22 mouse cellular contexts compared by ENCODE assay signal in the genomic region with DNA sequence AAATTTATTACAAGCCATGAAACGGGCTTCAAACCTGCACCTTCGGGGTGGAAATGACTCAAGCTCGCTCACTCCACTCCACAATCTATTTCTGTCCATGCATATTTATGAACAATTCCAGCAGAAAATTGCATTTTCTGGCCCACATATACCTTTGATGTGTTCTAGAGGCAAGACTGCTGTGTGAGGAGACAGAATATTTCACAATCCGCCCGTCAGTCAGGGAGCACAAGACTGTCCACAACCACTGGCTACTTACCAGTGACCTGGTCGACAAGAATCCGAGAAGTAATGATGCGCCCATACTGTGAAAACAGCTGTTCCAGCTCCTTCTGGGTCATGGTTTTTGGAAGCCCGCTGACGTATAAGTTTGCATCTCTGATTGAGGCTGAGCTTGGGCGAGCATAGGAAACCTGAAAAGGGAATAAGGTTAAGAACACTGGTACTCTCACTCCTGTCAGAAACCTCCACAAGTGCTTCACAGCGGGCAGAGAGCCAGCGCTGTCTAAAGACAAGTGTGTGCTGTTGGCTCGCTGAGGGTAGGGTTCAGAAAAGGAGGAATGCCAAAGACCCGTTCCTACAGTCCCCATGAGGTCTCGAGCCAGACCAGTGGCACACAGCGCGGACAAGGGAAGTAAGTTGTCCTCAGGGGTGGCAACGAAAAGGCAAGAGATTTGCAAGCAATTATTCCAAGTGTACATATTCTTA.
DNase-seq lines count a peak whose midpoint lies in the region; ATAC-seq and TF ChIP-seq lines count a peak whose summit lies in the region.
"Had no signal": no experiment of that assay in that cellular context is flagged by ENCODE, and none has a peak within 500 bp of the region (broad histone marks: within the 10 kb centered on the region; RNA-seq: fewer than 3 reads in every experiment).

No protein-coding gene starts in this region.

- no peaks in the 10 kb centered on the region; the same call in 1 of the 2 replicates for H3K4me1 ChIP-seq in hindbrain, embryonic 13.5 days (replicated peaks)
- H3K4me1 ChIP-seq in hindbrain, embryonic 10.5 days (replicated peaks) = no peaks in the 10 kb centered on the region
- no peaks in the 10 kb centered on the region; the same call in 1 of the 2 replicates for H3K4me1 ChIP-seq in lung, embryonic 16.5 days (replicated peaks; ENCODE audit: control insufficient read depth, insufficient read depth, low read length)
- H3K4me1 ChIP-seq in lung, adult 2 months (ENCODE audit: control insufficient read depth, insufficient read depth, low read length) = no peaks in the 10 kb centered on the region
- H3K4me1 ChIP-seq in neural tube, embryonic 14.5 days (ENCODE audit: control insufficient read depth, insufficient read depth, low read length) = no peaks in the 10 kb centered on the region
- H3K4me1 ChIP-seq in neural tube, embryonic 15.5 days = 0 out of 2 replicates have a peak, but pooled peaks cover 6% of the 10 kb centered on the region
- H3K4me1 ChIP-seq in stomach, postnatal 0 days (replicated peaks; ENCODE audit: control insufficient read depth, insufficient read depth) = no peaks in the 10 kb centered on the region
- H3K4me1 ChIP-seq: embryonic facial prominence, embryonic 15.5 days; limb, embryonic 10.5 days; stomach, embryonic 15.5 days had no signal

- no peaks in the 10 kb centered on the region for H3K9me3 ChIP-seq in hindbrain, embryonic 13.5 days
- no peaks in the 10 kb centered on the region for H3K9me3 ChIP-seq in hindbrain, embryonic 10.5 days
- no peaks in the 10 kb centered on the region for H3K9me3 ChIP-seq in lung, embryonic 16.5 days (ENCODE audit: control insufficient read depth, low read length)
- no peaks in the 10 kb centered on the region for H3K9me3 ChIP-seq in neural tube, embryonic 14.5 days (ENCODE audit: control insufficient read depth, low read length)
- H3K9me3 ChIP-seq in neural tube, embryonic 15.5 days (replicated peaks) = no peaks in the 10 kb centered on the region
- no peaks in the 10 kb centered on the region for H3K9me3 ChIP-seq in stomach, postnatal 0 days (ENCODE audit: control insufficient read depth, low read length)
- H3K9me3 ChIP-seq: embryonic facial prominence, embryonic 15.5 days; limb, embryonic 10.5 days; stomach, embryonic 15.5 days had no signal

- no peak for TF ChIP-seq EP300 in stomach, postnatal 0 days (optimal IDR thresholded peaks at IDR 0.05)

- ATAC-seq in hindbrain, embryonic 13.5 days (ENCODE audit: low FRiP score) = no peak
- peak; percentile 67 for ATAC-seq in lung, embryonic 16.5 days (ENCODE audit: low read depth)
- peak; percentile 16; the same call in 1 of the 2 replicates for ATAC-seq in neural tube, embryonic 14.5 days (ENCODE audit: low read depth)
- ATAC-seq in neural tube, embryonic 15.5 days (ENCODE audit: low FRiP score) = no peak
- ATAC-seq in stomach, postnatal 0 days (ENCODE audit: low FRiP score, low TSS enrichment) = no peak
- ATAC-seq: activated CD4-positive, CD25-positive, alpha-beta regulatory T cell, adult 4 months; liver, postnatal 0 days had no signal

- H3K27me3 ChIP-seq in hindbrain, embryonic 13.5 days = no peaks in the 10 kb centered on the region
- no peaks in the 10 kb centered on the region for H3K27me3 ChIP-seq in hindbrain, embryonic 10.5 days (ENCODE audit: insufficient read depth, poor library complexity, severe bottlenecking)
- no peaks in the 10 kb centered on the region for H3K27me3 ChIP-seq in lung, embryonic 16.5 days (ENCODE audit: control insufficient read depth, insufficient read depth, low read depth, low read length)
- H3K27me3 ChIP-seq in neural tube, embryonic 14.5 days (ENCODE audit: control insufficient read depth, insufficient read depth, low read length) = no peaks in the 10 kb centered on the region
- H3K27me3 ChIP-seq in neural tube, embryonic 15.5 days (replicated peaks) = no peaks in the 10 kb centered on the region
- no peaks in the 10 kb centered on the region for H3K27me3 ChIP-seq in stomach, postnatal 0 days (ENCODE audit: control insufficient read depth, insufficient read depth, low read length)
- H3K27me3 ChIP-seq: embryonic facial prominence, embryonic 15.5 days; stomach, embryonic 15.5 days had no signal

- TF ChIP-seq POLR2A in lung, adult 2 months (IDR thresholded peaks at IDR 0.05; ENCODE audit: borderline replicate concordance, extremely low read depth, low read depth, low read length) = no peak

- no peak overlapping the region for H3K4me3 ChIP-seq in hindbrain, embryonic 13.5 days
- no peak overlapping the region for H3K4me3 ChIP-seq in hindbrain, embryonic 10.5 days
- no peak overlapping the region for H3K4me3 ChIP-seq in lung, embryonic 16.5 days (ENCODE audit: low read length)
- no peak overlapping the region for H3K4me3 ChIP-seq in lung, adult 2 months (replicated peaks; ENCODE audit: extremely low read depth, low read depth, low read length)
- H3K4me3 ChIP-seq in neural tube, embryonic 14.5 days (ENCODE audit: low read depth, low read length) = no peak overlapping the region
- H3K4me3 ChIP-seq in neural tube, embryonic 15.5 days (replicated peaks) = no peak overlapping the region
- H3K4me3 ChIP-seq in stomach, postnatal 0 days (ENCODE audit: low read depth, low read length) = no peak overlapping the region
- H3K4me3 ChIP-seq: embryonic facial prominence, embryonic 15.5 days; limb, embryonic 10.5 days; myocyte; stomach, embryonic 15.5 days had no signal

- H3K9ac ChIP-seq in hindbrain, embryonic 13.5 days = no peak overlapping the region
- H3K9ac ChIP-seq in lung, embryonic 16.5 days (ENCODE audit: low read length) = no peak overlapping the region
- no peak overlapping the region for H3K9ac ChIP-seq in neural tube, embryonic 14.5 days (replicated peaks; ENCODE audit: low read depth, low read length)
- H3K9ac ChIP-seq in neural tube, embryonic 15.5 days (replicated peaks) = no peak overlapping the region
- no peak overlapping the region for H3K9ac ChIP-seq in stomach, postnatal 0 days (ENCODE audit: low read length)
- H3K9ac ChIP-seq: embryonic facial prominence, embryonic 15.5 days; liver, postnatal 0 days; stomach, embryonic 15.5 days had no signal

- no peak overlapping the region for H3K4me2 ChIP-seq in hindbrain, embryonic 13.5 days
- no peak overlapping the region for H3K4me2 ChIP-seq in lung, embryonic 16.5 days (ENCODE audit: low read depth, low read length)
- H3K4me2 ChIP-seq in neural tube, embryonic 14.5 days (ENCODE audit: low read depth, low read length) = no peak overlapping the region
- no peak overlapping the region for H3K4me2 ChIP-seq in neural tube, embryonic 15.5 days
- H3K4me2 ChIP-seq in stomach, postnatal 0 days (replicated peaks; ENCODE audit: low read depth) = no peak overlapping the region
- H3K4me2 ChIP-seq: embryonic facial prominence, embryonic 15.5 days; stomach, embryonic 15.5 days had no signal

- 86% methylated on average over 19 of the region's 19 CpGs for WGBS in hindbrain, embryonic 13.5 days
- 92% methylated on average over 19 of the region's 19 CpGs for WGBS in hindbrain, embryonic 10.5 days
- WGBS in lung, embryonic 16.5 days = 73% methylated on average over 19 of the region's 19 CpGs
- WGBS in lung, adult 2 months = 76% methylated on average over 19 of the region's 19 CpGs
- WGBS in neural tube, embryonic 14.5 days = 88% methylated on average over 19 of the region's 19 CpGs
- WGBS in neural tube, embryonic 15.5 days = 87% methylated on average over 19 of the region's 19 CpGs
- WGBS in stomach, postnatal 0 days = 88% methylated on average over 19 of the region's 19 CpGs

- H3K27ac ChIP-seq in hindbrain, embryonic 13.5 days = peak overlapping the region; percentile 56
- no peak overlapping the region for H3K27ac ChIP-seq in hindbrain, embryonic 10.5 days
- no peak overlapping the region for H3K27ac ChIP-seq in lung, embryonic 16.5 days (ENCODE audit: low read length)
- H3K27ac ChIP-seq in neural tube, embryonic 14.5 days (ENCODE audit: low read depth, low read length) = no peak overlapping the region
- H3K27ac ChIP-seq in neural tube, embryonic 15.5 days (replicated peaks) = 0 out of 2 replicates have a peak overlapping the region, but pooled peaks have one; percentile 23
- no peak overlapping the region for H3K27ac ChIP-seq in stomach, postnatal 0 days (replicated peaks)
- H3K27ac ChIP-seq: embryonic facial prominence, embryonic 15.5 days; limb, embryonic 10.5 days; stomach, embryonic 15.5 days had no signal

- no peak for TF ChIP-seq CTCF in lung, adult 2 months (IDR thresholded peaks at IDR 0.05; ENCODE audit: insufficient read depth, low read length)
- TF ChIP-seq CTCF in stomach, postnatal 0 days (IDR thresholded peaks at IDR 0.05; ENCODE audit: low read depth) = no peak

- peaks cover 14% of the 10 kb centered on the region for H3K36me3 ChIP-seq in hindbrain, embryonic 13.5 days
- H3K36me3 ChIP-seq in hindbrain, embryonic 10.5 days = peaks cover 11% of the 10 kb centered on the region
- H3K36me3 ChIP-seq in lung, embryonic 16.5 days (ENCODE audit: control insufficient read depth, insufficient read depth, low read length) = no peaks in the 10 kb centered on the region
- peaks cover 5% of the 10 kb centered on the region; the same call in 1 of the 2 replicates for H3K36me3 ChIP-seq in neural tube, embryonic 14.5 days (ENCODE audit: control insufficient read depth, insufficient read depth, low read length)
- peaks cover 2% of the 10 kb centered on the region for H3K36me3 ChIP-seq in neural tube, embryonic 15.5 days
- H3K36me3 ChIP-seq in stomach, postnatal 0 days (ENCODE audit: control insufficient read depth, insufficient read depth, low read length) = no peaks in the 10 kb centered on the region
- H3K36me3 ChIP-seq: embryonic facial prominence, embryonic 15.5 days; limb, embryonic 10.5 days; stomach, embryonic 15.5 days had no signal

- no peak for DNase-seq in hindbrain, embryonic 10.5 days (ENCODE audit: low spot score)
- DNase-seq in lung, adult 2 months = no peak
- no peak for DNase-seq in neural tube, embryonic 10.5 days (ENCODE audit: extremely low spot score, low spot score)
- DNase-seq in stomach, postnatal 0 days (ENCODE audit: low spot score) = no peak
- DNase-seq: adrenal gland, postnatal 10 days; cerebellum, adult 18-20 months; cerebellum, postnatal 36 days; gastrocnemius, postnatal 25 days; kidney, adult 11 months; layer of hippocampus, postnatal 36 days; liver, postnatal 0 days; retina, postnatal 1 day; thymus, adult 2 months had no signal

Comparison
In these comparisons a context has a peak if more than half of its experiments do, and no peak if none do; other contexts are left out.
1. ATAC-seq: peak in lung, embryonic 16.5 days (single experiment) and neural tube, embryonic 14.5 days (single experiment); none in hindbrain, embryonic 13.5 days (single experiment), neural tube, embryonic 15.5 days (single experiment) and stomach, postnatal 0 days (single experiment).
2. H3K27ac ChIP-seq: peak in hindbrain, embryonic 13.5 days (single experiment) and neural tube, embryonic 15.5 days (single experiment); none in hindbrain, embryonic 10.5 days (single experiment), lung, embryonic 16.5 days (single experiment), neural tube, embryonic 14.5 days (single experiment) and stomach, postnatal 0 days (single experiment).